Mouse (Mus musculus) frontal cortex, postnatal 14 days (tissue): ENCODE data around the gene Pou2f3.
A peak's percentile ranks its signal among the peaks of the same experiment; 100 is the strongest.

Experiments
- DNase-seq, 2 experiments: peaks; one replicate each; pipeline ENCODE4 v3.0.0; 2022; ENCODE audit warnings: low spot score in 2 of 2

Gene Pou2f3

GRCm38 (mm10) chr9:43231805-43232204 is 21.6 kb upstream of the Pou2f3 start:
- no peak for DNase-seq

GRCm38 (mm10) chr9:43230886-43231285 is 20.7 kb upstream of the Pou2f3 start:
- no peak for DNase-seq

GRCm38 (mm10) chr9:43229962-43230361 is 19.8 kb upstream of the Pou2f3 start:
- DNase-seq, result no peak

- DNase-seq, result no peak
Observed at GRCm38 (mm10) chr9:43229398-43229895, 19.3 kb upstream of the Pou2f3 start.

GRCm38 (mm10) chr9:43228745-43229144 is 18.6 kb upstream of the Pou2f3 start:
- DNase-seq, result no peak

GRCm38 (mm10) chr9:43227626-43228025 is 17.5 kb upstream of the Pou2f3 start:
- DNase-seq, result no peak

GRCm38 (mm10) chr9:43226573-43227160 is 16.5 kb upstream of the Pou2f3 start:
- DNase-seq, result no peak

GRCm38 (mm10) chr9:43225481-43225880 is 15.3 kb upstream of the Pou2f3 start:
- DNase-seq, result no peak

GRCm38 (mm10) chr9:43224771-43225355 is 14.7 kb upstream of the Pou2f3 start:
- DNase-seq, result no peak

GRCm38 (mm10) chr9:43222429-43222715 is 12.2 kb upstream of the Pou2f3 start:
- DNase-seq, result no peak

- peak; percentile 60 to 89 for DNase-seq
Observed at GRCm38 (mm10) chr9:43221643-43222428, 11.7 kb upstream of the Pou2f3 start.

- DNase-seq, result peak in 1 of 2 experiments; percentile 39
Observed at GRCm38 (mm10) chr9:43210771-43211450, 742 bp upstream of the Pou2f3 start.

- DNase-seq, result no peak
Observed at GRCm38 (mm10) chr9:43206022-43206390, 4.2 kb downstream of the Pou2f3 start.

- no peak for DNase-seq
Observed at GRCm38 (mm10) chr9:43205343-43206021, 4.7 kb downstream of the Pou2f3 start.

- no peak for DNase-seq
Observed at GRCm38 (mm10) chr9:43200212-43200611, 10.0 kb downstream of the Pou2f3 start.

GRCm38 (mm10) chr9:43194001-43194400 is 16.2 kb downstream of the Pou2f3 start:
- no peak for DNase-seq

- no peak for DNase-seq
Observed at GRCm38 (mm10) chr9:43191561-43191960, 18.6 kb downstream of the Pou2f3 start.

GRCm38 (mm10) chr9:43189021-43189356 is 21.2 kb downstream of the Pou2f3 start:
- no peak for DNase-seq

GRCm38 (mm10) chr9:43188309-43189020 is 21.7 kb downstream of the Pou2f3 start:
- no peak for DNase-seq

GRCm38 (mm10) chr9:43179614-43180013 is 30.6 kb downstream of the Pou2f3 start:
- no peak for DNase-seq

- DNase-seq, result no peak
Observed at GRCm38 (mm10) chr9:43178172-43178571, 32.0 kb downstream of the Pou2f3 start.
